Mouse (Mus musculus) heart, postnatal 0 days (tissue): ENCODE results near the gene Krtap6-2.

ENCODE experiments used
- CTCF ChIP-seq: IDR thresholded peaks from 2 replicates; pipeline ENCODE4 v1.5.1; 2016; ENCODE audit warnings: antibody characterized with exemption, control low read depth, low read depth
- EP300 ChIP-seq: IDR thresholded peaks from 2 replicates; pipeline ENCODE4 v1.6.1; 2016; ENCODE audit warnings: antibody characterized with exemption, low read depth

DNA sequence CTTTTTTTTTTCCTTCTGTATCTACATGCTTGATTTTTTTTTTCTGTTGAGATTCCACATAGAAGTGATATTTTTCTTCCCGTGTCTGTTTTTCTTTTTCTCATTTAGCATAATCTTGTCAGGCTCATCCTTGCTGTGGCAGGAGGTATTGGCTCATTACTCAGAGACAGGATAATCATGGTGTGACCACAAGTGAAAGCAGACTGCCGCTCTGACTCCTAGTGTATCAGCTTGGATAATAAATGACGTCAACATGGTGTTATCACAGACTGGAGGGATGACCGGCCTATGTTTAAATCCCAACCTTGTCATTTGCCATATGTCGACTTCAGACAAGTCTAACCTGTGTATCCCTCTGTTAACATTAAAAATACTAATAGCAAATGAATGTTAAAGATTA lies 41.3 kb upstream of the Krtap6-2 start:
- no peak for TF ChIP-seq CTCF
- no peak for TF ChIP-seq EP300
